Mouse (Mus musculus): ENCODE measurements around the gene Gzmd. TPM values are rescaled to one million over a fixed set of nuclear protein-coding genes. Genes with fewer than 3 reads are reported as not detected.
A peak's percentile ranks its signal among the peaks of the same experiment; 100 is the strongest.
"Not testable (repeated sequence)": the region's sequence is repeated elsewhere in the genome, so short reads cannot be mapped to it uniquely, and the experiment has no call there.

Gzmd gene
- polyA plus RNA-seq (2012; rRNA removed), result 1.2 and 3.4 TPM in 2 replicates

GRCm38 (mm10) chr14:56132508-56132907, at the start of gene Gzmd:
Gene Gzmd (minus strand): TSS chr14:56132608.
- DNase-seq (ENCODE audit: extremely low spot score in 1 of 2, low spot score in 1 of 2), result not testable (repeated sequence)

GRCm38 (mm10) chr14:56177651-56178050, 45.2 kb upstream of the Gzmd start:
- DNase-seq (ENCODE audit: extremely low spot score in 1 of 2, low spot score in 1 of 2), result peak in 1 of 2 experiments; percentile 45

GRCm38 (mm10) chr14:56174499-56174898, 42.1 kb upstream of the Gzmd start, which contains the start of gene Gzmn:
Gene Gzmn (minus strand): TSS chr14:56174599.
- DNase-seq (ENCODE audit: extremely low spot score in 1 of 2, low spot score in 1 of 2), result no peak

GRCm38 (mm10) chr14:56173396-56173795, 41.0 kb upstream of the Gzmd start:
- peak in 1 of 2 experiments; percentile 12 for DNase-seq (ENCODE audit: extremely low spot score in 1 of 2, low spot score in 1 of 2)

- DNase-seq (ENCODE audit: extremely low spot score in 1 of 2, low spot score in 1 of 2), result no peak
Measured at GRCm38 (mm10) chr14:56172744-56173143, 40.3 kb upstream of the Gzmd start.

- peak; percentile 61 to 66 for DNase-seq (ENCODE audit: extremely low spot score in 1 of 2, low spot score in 1 of 2)
Measured at GRCm38 (mm10) chr14:56168009-56168408, 35.6 kb upstream of the Gzmd start.

GRCm38 (mm10) chr14:56162109-56162508, 29.7 kb upstream of the Gzmd start:
- DNase-seq (ENCODE audit: extremely low spot score in 1 of 2, low spot score in 1 of 2), result no peak

GRCm38 (mm10) chr14:56159479-56159878, 27.1 kb upstream of the Gzmd start, which contains the start of gene Gzmg:
Gene Gzmg (minus strand): TSS chr14:56159579.
- not testable (repeated sequence) for DNase-seq (ENCODE audit: extremely low spot score in 1 of 2, low spot score in 1 of 2)

GRCm38 (mm10) chr14:56155340-56155739, 22.9 kb upstream of the Gzmd start:
- no peak for DNase-seq (ENCODE audit: extremely low spot score in 1 of 2, low spot score in 1 of 2)

GRCm38 (mm10) chr14:56133675-56134074, 1.3 kb upstream of the Gzmd start:
- not testable (repeated sequence) for DNase-seq (ENCODE audit: extremely low spot score in 1 of 2, low spot score in 1 of 2)

GRCm38 (mm10) chr14:56128341-56128740, 4.1 kb downstream of the Gzmd start:
- no peak for DNase-seq (ENCODE audit: extremely low spot score in 1 of 2, low spot score in 1 of 2)

GRCm38 (mm10) chr14:56123516-56123915, 8.9 kb downstream of the Gzmd start:
- DNase-seq (ENCODE audit: extremely low spot score in 1 of 2, low spot score in 1 of 2), result no peak

GRCm38 (mm10) chr14:56120525-56120924, 11.9 kb downstream of the Gzmd start, which contains the start of gene Gzme:
Gene Gzme (minus strand): TSS chr14:56120625.
- DNase-seq (ENCODE audit: extremely low spot score in 1 of 2, low spot score in 1 of 2), result no peak

GRCm38 (mm10) chr14:56115531-56116310, 16.7 kb downstream of the Gzmd start:
- not testable (repeated sequence) for DNase-seq (ENCODE audit: extremely low spot score in 1 of 2, low spot score in 1 of 2)

GRCm38 (mm10) chr14:56105447-56106180, 26.8 kb downstream of the Gzmd start:
- no peak for DNase-seq (ENCODE audit: extremely low spot score in 1 of 2, low spot score in 1 of 2)

- no peak for DNase-seq (ENCODE audit: extremely low spot score in 1 of 2, low spot score in 1 of 2)
Measured at GRCm38 (mm10) chr14:56105016-56105415, 27.4 kb downstream of the Gzmd start.

GRCm38 (mm10) chr14:56103452-56103851, 29.0 kb downstream of the Gzmd start:
- DNase-seq (ENCODE audit: extremely low spot score in 1 of 2, low spot score in 1 of 2), result no peak

- DNase-seq (ENCODE audit: extremely low spot score in 1 of 2, low spot score in 1 of 2), result no peak
Measured at GRCm38 (mm10) chr14:56102386-56102785, 30.0 kb downstream of the Gzmd start, which contains the start of gene Ctsg. Gene Ctsg (minus strand): TSS chr14:56102574.

GRCm38 (mm10) chr14:56098940-56099339, 33.5 kb downstream of the Gzmd start:
- peak in 1 of 2 experiments; percentile 17 for DNase-seq (ENCODE audit: extremely low spot score in 1 of 2, low spot score in 1 of 2)

GRCm38 (mm10) chr14:56097597-56097996, 34.8 kb downstream of the Gzmd start:
- no peak for DNase-seq (ENCODE audit: extremely low spot score in 1 of 2, low spot score in 1 of 2)

GRCm38 (mm10) chr14:56093353-56093752, 39.1 kb downstream of the Gzmd start:
- DNase-seq (ENCODE audit: extremely low spot score in 1 of 2, low spot score in 1 of 2), result no peak
